Mouse (Mus musculus): ENCODE results near the gene Il5. TPM values are rescaled to one million over a fixed set of nuclear protein-coding genes. Genes with fewer than 3 reads are reported as not detected.

Il5 gene
- polyA plus RNA-seq, 1 experiment from 2014 or later, result not detected

DNA sequence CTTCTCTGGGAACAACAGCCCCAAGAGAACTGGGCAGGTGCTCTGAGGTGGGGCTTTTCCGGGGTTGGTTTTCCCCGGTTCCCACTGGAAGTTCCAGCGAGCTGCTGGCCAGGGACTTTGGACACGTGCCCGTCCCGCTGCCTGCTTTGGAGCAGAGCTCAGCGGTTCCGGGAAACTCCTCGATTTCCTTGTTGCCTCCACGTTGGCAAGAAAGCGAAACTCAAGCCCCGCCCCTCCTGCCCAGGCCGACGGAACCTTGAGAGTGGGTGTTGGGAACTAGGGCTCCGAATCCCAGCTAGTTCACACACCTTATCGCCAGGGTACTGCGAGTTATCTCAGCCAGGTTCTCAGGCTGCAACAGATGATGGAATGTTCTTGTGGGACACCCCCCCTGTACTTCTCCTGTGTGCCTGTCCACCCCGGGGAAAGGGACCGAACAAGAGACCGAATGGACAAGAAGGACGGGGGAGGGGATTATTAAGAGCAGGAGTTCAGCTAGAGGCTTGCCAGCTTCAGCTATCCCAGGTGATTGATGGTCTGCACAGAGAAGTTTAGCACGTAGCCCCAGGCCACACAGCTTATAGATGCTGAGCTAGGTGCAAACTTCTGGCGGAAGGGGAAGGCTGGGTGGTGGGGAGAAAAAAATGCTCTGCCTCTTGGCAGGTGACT, 42.4 kb downstream of the Il5 start:
- Histone ChIP-seq H3K9me3 (no peaks in the 10 kb centered on the region), H3K4me1 (peaks cover 62% of the 10 kb centered on the region), H3K27me3 (peaks cover 14% of the 10 kb centered on the region; the same call in 1 of the 2 replicates), H3K27ac (peak overlapping the region; percentile 89), H3K36me3 (no peaks in the 10 kb centered on the region), H3K4me2 (replicated peaks) (peak overlapping the region; percentile 75), H3K9ac (peak overlapping the region; percentile 58), H3K4me3 (peak overlapping the region; percentile 38)
- no peak; the same call in 1 of the 2 replicates for ATAC-seq (ENCODE audit: low FRiP score, low read depth)
- 7% methylated on average over 23 of the region's 23 CpGs for WGBS

DNA sequence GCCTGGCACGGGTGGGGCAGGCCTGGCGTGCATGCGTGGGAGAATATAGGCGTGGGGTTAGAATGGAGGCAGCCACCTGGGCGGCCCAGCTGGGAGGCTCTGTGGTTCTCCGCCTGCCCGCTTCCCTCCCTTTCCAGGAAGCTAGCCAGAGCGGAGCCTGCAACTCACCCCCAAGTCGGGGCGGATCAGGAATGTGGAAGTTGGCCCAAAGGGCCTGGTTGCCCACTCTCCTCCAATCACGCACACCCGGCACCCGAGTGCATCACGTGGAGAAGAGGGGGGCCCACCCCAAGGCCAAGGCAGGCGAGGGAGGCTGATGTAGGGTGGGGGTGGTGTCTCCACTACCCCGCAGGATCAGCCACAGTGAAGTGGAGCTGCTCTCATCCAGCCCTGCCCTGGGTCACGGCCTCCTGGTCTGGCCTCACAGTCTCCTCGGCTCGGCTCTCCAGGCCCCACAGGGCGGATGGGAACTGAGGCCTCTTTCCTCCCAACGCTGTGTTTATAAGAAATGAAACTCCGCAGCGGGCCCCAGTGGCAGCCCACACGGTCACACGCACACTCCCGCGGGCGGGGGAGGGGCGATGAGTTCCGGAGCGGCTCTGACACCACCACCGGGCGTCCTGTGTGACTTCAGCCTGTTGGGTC, 43.0 kb downstream of the Il5 start:
- Histone ChIP-seq H3K9me3 (no peaks in the 10 kb centered on the region), H3K36me3 (no peaks in the 10 kb centered on the region), H3K27me3 (peaks cover 18% of the 10 kb centered on the region; the same call in 1 of the 2 replicates), H3K4me3 (peak overlapping the region; percentile 38), H3K4me2 (replicated peaks) (peak overlapping the region; percentile 75), H3K4me1 (peaks cover 62% of the 10 kb centered on the region), H3K27ac (peak overlapping the region; percentile 89), H3K9ac (peak overlapping the region; percentile 58)
- 1% methylated on average over 33 of the region's 33 CpGs for WGBS
- peak; percentile 84 for ATAC-seq (ENCODE audit: low FRiP score, low read depth)

DNA sequence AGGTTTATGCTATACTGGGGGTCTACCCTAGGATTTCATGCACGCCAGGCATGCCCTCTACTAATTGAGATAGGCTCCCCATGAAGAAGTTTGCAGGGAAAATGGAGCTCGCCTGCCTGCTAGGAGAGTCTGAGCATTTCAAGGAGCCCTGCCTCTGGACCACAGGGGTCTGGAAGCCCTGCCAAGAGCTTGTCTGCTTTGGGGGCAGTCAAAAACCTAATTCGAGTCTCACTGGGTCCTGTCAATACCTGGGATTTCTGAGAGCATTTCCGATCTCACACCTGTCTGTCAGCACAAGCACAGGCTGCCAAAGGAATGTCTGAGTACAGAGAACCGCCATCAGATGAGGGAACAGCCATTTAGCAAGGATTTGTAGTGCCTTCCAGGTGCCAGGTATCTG, 44.0 kb downstream of the Il5 start:
- ATAC-seq (ENCODE audit: low FRiP score, low read depth), result no peak
- H3K4me3 ChIP-seq, result no peak overlapping the region
- H3K4me1 ChIP-seq, result peaks cover 57% of the 10 kb centered on the region
- peaks cover 24% of the 10 kb centered on the region for H3K27me3 ChIP-seq
- H3K27ac ChIP-seq, result peak overlapping the region; percentile 89; the same call in 1 of the 2 replicates
- 0 out of 2 replicates have a peak overlapping the region, but pooled peaks have one; percentile 19 for H3K9ac ChIP-seq
- H3K36me3 ChIP-seq, result no peaks in the 10 kb centered on the region
- H3K9me3 ChIP-seq, result no peaks in the 10 kb centered on the region
- WGBS, result 53% methylated on average over 5 of the region's 5 CpGs
- no peak overlapping the region for H3K4me2 ChIP-seq (replicated peaks)

DNA sequence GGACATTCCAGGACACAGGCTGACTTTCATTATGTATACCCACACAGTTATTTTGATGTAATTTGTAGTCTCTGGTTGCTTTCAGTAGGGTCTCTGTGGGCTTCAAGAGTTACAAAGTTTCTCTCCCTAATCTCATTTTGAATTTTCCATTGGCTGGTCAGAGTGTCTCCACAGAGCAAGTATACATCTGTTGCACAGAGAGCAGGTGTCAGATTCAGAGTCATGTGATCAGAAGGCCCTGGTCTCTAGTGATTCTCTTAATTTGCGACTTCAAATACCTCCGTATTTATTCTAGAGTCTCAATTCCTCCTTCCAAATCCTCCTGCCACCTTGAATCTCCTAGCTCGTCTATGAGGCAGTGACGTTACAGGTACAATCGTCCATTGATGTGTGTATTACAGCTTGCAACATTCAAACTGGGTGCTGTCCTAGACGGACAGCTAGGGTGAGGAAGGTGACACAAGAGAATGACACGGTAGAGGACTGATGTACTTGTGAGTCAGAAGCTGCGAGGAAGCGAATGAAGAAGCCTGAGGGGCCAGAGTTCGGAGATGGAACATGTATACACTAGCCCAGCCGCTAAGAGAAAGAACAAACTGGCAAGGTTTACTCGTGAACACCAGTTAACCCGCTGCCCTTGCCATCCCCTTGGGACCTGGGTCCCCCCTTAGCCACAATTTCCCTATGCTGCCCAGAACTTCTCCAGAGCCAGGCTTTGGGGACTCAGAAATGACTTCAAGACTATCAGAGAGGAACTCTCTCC, 48.0 kb downstream of the Il5 start:
- no peak overlapping the region for H3K27ac ChIP-seq
- H3K9ac ChIP-seq, result no peak overlapping the region
- ATAC-seq (ENCODE audit: low FRiP score, low read depth), result no peak
- no peak overlapping the region for H3K4me3 ChIP-seq
- WGBS, result 68% methylated on average over 13 of the region's 13 CpGs
- H3K36me3 ChIP-seq, result peaks cover 2% of the 10 kb centered on the region; the same call in 1 of the 2 replicates
- H3K9me3 ChIP-seq, result no peaks in the 10 kb centered on the region
- H3K4me1 ChIP-seq, result peaks cover 28% of the 10 kb centered on the region
- H3K4me2 ChIP-seq (replicated peaks), result no peak overlapping the region
- H3K27me3 ChIP-seq, result peaks cover 10% of the 10 kb centered on the region

DNA sequence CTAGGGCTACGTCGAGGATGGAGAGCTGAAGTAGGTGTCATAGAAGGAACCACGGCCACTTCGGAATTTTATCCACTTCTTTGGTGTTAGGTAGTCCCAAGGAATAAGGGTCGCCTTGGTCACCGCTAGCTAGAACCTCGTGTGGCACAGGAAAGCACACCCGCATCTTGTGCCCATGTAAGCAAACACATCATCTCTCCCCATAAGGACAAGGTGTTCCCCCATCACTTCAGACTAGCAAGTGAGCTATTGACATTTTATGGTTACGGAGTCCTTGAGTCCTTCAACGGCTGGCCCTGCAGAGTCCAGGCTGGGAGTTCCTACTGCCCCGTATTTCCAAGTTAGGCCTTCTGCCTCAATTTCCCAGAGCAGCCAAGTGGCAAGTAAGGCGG, 48.6 kb downstream of the Il5 start:
- H3K4me2 ChIP-seq (replicated peaks), result peak overlapping the region; percentile 77
- H3K36me3 ChIP-seq, result peaks cover 8% of the 10 kb centered on the region
- 0 out of 2 replicates have a peak overlapping the region, but pooled peaks have one; percentile 78 for H3K9ac ChIP-seq
- peaks cover 23% of the 10 kb centered on the region for H3K4me1 ChIP-seq
- no peak for ATAC-seq (ENCODE audit: low FRiP score, low read depth)
- WGBS, result 49% methylated on average over 12 of the region's 12 CpGs
- no peak overlapping the region for H3K27ac ChIP-seq
- peak overlapping the region; percentile 79 for H3K4me3 ChIP-seq
- H3K27me3 ChIP-seq, result peaks cover 10% of the 10 kb centered on the region
- no peaks in the 10 kb centered on the region for H3K9me3 ChIP-seq

DNA sequence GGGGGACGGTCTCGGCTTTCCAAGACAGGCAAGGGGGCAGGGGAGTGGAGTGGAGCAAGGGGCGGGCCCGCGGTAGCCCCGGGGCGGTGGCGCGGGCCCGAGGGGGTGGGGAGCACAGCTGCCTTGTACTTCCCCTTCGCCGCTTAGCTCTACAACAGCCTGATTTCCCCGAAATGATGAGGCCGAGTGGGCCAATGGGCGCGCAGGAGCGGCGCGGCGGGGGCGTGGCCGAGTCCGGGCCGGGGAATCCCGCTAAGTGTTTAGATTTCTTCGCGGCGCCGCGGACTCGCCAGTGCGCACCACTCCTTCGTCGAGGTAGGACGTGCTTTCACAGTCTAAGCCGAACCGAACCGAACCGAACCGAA, 49.1 kb downstream of the Il5 start, which contains the start of gene Irf1:
Irf1 (plus strand) TSS at position 255 of the 365 bp plus-strand sequence.
- Histone ChIP-seq H3K4me2 (replicated peaks) (peak within 1 kb of the TSS; percentile 77), H3K9ac (peak within 1 kb of the TSS; percentile 78), H3K4me3 (peak within 1 kb of the TSS; percentile 79), H3K27me3 (peaks cover 10% of the 10 kb centered on the region), H3K4me1 (peaks cover 17% of the 10 kb centered on the region), H3K27ac (peak within 1 kb of the TSS; percentile 77; the same call in 1 of the 2 replicates), H3K36me3 (peaks cover 14% of the 10 kb centered on the region), H3K9me3 (no peaks in the 10 kb centered on the region)
- WGBS, result under 1% methylated on average over 40 of the region's 40 CpGs
- peak; percentile 94 for ATAC-seq (ENCODE audit: low FRiP score, low read depth)

DNA sequence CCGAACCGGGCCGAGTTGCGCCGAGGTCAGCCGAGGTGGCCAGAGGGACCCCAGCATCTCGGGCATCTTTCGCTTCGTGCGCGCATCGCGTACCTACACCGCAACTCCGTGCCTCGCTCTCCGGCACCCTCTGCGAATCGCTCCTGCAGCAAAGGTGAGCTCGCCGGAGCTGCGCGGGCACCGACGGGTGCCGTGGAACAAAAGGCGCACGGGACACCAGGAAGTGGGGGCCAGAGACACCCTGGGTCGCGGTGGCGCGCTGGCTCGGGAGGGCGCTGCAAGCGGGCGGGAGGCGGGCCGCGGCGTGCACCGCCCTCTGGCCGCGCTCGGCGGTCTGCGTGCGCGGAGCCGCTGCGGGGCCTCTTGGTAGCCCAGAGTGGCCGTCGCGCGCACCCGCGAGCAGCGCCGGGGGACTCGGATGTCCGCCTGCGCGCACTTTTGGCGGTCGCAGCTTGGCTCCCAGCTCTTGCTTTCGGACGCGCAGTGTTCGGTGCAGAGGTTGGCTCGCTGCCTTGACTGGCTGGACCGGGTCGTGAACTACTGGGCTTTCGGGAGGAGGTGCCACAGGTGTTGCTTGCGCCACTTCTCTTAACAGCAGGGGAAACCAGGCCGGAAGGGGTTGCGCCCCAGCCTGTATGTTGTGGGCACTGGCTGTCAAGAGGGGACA, 49.7 kb downstream of the Il5 start:
- peaks cover 18% of the 10 kb centered on the region for H3K36me3 ChIP-seq
- H3K9me3 ChIP-seq, result no peaks in the 10 kb centered on the region
- H3K4me3 ChIP-seq, result peak overlapping the region; percentile 79
- H3K27me3 ChIP-seq, result peaks cover 10% of the 10 kb centered on the region
- H3K4me2 ChIP-seq (replicated peaks), result peak overlapping the region; percentile 77
- peak; percentile 71 for ATAC-seq (ENCODE audit: low FRiP score, low read depth)
- peak overlapping the region; percentile 77; the same call in 1 of the 2 replicates for H3K27ac ChIP-seq
- WGBS, result under 1% methylated on average over 73 of the region's 75 CpGs
- peak overlapping the region; percentile 78 for H3K9ac ChIP-seq
- peaks cover 15% of the 10 kb centered on the region for H3K4me1 ChIP-seq

DNA sequence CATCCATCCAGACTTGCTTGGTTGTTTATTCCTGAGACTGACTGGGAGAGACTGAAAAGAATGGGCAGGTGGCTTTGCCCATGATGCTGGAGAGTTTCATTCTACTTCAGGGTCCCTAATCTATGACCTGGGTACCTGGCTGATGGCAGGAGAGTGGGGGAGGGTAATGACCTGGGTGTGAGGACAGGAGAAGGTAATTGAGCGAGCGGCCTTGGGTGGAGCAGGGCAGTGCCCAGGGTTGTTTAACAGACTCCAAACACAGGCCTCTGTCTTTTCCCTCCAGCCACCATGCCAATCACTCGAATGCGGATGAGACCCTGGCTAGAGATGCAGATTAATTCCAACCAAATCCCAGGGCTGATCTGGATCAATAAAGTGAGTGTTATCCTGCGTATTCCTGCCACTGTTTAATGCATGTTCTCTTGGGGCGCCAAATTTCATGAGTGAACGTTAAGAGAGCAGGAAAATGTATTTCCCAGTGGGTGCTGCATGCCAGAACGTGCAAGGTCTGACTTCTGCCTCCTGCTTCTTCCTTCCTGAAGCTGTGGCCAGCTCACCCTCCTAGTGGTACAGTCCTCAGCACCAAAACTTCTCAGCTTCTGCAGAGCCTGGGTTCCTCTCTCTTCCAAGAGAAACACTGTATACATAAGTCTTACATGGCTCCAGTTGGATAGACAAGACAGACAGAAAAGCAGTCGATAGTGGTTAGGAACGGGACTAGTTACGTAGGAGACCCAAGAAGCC, 50.6 kb downstream of the Il5 start:
- H3K27me3 ChIP-seq, result peaks cover 10% of the 10 kb centered on the region
- H3K36me3 ChIP-seq, result peaks cover 26% of the 10 kb centered on the region
- no peak overlapping the region for H3K27ac ChIP-seq
- no peaks in the 10 kb centered on the region for H3K9me3 ChIP-seq
- WGBS, result 78% methylated on average over 11 of the region's 11 CpGs
- no peak for ATAC-seq (ENCODE audit: low FRiP score, low read depth)
- no peak overlapping the region; the same call in 1 of the 2 replicates for H3K9ac ChIP-seq
- H3K4me2 ChIP-seq (replicated peaks), result peak overlapping the region; percentile 77
- peak overlapping the region; percentile 79 for H3K4me3 ChIP-seq
- H3K4me1 ChIP-seq, result peaks cover 15% of the 10 kb centered on the region

DNA sequence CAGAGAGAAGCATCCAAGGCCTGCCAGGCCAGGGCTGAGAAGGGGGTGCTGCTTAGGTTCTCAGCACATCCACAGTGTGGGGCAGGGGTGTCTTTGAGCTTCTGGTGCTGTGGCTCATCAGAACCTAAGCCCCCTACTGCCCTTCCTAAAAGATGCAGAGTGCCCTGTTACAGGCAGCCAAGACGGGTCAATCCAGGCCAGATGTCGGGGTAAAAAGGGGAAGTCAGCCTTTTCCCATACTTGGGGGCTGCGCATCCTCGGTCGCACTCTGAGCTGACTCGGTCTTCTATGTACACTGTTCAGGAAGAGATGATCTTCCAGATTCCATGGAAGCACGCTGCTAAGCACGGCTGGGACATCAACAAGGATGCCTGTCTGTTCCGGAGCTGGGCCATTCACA, 51.9 kb downstream of the Il5 start:
- Histone ChIP-seq H3K4me3 (no peak overlapping the region), H3K4me1 (peaks cover 15% of the 10 kb centered on the region), H3K27me3 (peaks cover 10% of the 10 kb centered on the region), H3K4me2 (replicated peaks) (no peak overlapping the region), H3K36me3 (peaks cover 35% of the 10 kb centered on the region), H3K9ac (no peak overlapping the region), H3K9me3 (no peaks in the 10 kb centered on the region), H3K27ac (no peak overlapping the region)
- 82% methylated on average over 9 of the region's 9 CpGs for WGBS
- ATAC-seq (ENCODE audit: low FRiP score, low read depth), result no peak

DNA sequence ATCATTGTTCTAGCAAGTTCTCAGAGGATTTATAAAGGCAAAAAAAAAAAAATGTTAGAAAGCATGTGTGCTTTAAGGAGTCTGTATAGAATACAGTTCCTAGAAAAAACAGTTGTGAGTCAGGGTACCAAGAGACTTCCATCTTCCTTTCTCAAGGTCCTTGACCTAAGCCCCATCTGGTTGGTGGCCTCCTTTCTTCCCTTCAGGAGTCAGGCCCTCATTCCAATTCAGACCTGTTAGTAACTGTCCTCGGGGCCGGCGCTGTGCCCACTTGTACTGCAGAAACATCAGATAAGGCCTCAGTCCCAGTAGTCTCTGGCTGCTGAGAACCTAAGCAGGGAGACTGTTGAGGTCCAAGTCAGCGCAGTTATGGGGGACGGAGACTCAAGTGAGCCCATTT, 52.5 kb downstream of the Il5 start, which contains the start of gene Gm17334:
Gm17334 (minus strand) TSS at position 101 of the 400 bp plus-strand sequence.
- H3K9ac ChIP-seq, result no peak within 1 kb of the TSS
- peaks cover 40% of the 10 kb centered on the region for H3K36me3 ChIP-seq
- peaks cover 10% of the 10 kb centered on the region for H3K27me3 ChIP-seq
- H3K27ac ChIP-seq, result no peak within 1 kb of the TSS
- no peak for ATAC-seq (ENCODE audit: low FRiP score, low read depth)
- H3K4me3 ChIP-seq, result no peak within 1 kb of the TSS
- 87% methylated on average over 5 of the region's 5 CpGs for WGBS
- H3K9me3 ChIP-seq, result no peaks in the 10 kb centered on the region
- H3K4me1 ChIP-seq, result peaks cover 15% of the 10 kb centered on the region
- H3K4me2 ChIP-seq (replicated peaks), result no peak within 1 kb of the TSS

All from limb, embryonic 13.5 days (tissue).